Mouse (Mus musculus) E14TG2a.4 (cell line): ENCODE measurements around the gene Nprl3.
"Not testable (repeated sequence)": the region's sequence is repeated elsewhere in the genome, so short reads cannot be mapped to it uniquely, and the experiment has no call there.

Source experiments
- H3K27me3 ChIP-seq: 2 replicates; pipeline ENCODE4 v1.6.1; 2014; ENCODE audit warnings: low read length, control low read depth; ENCODE audit not compliant: insufficient read depth
- H3K36me3 ChIP-seq: 2 replicates; pipeline ENCODE4 v1.6.1; 2014; ENCODE audit warnings: low read length, control low read depth; ENCODE audit not compliant: insufficient read depth
- H3K4me1 ChIP-seq: replicated peaks from 2 replicates; pipeline ENCODE4 v1.6.1; 2014; ENCODE audit warnings: low read depth, low read length, control low read depth
- H3K4me3 ChIP-seq: replicated peaks from 2 replicates; pipeline ENCODE4 v1.5.1; 2014; ENCODE audit warnings: mild to moderate bottlenecking, low read length
- H3K9me3 ChIP-seq: 2 replicates; pipeline ENCODE4 v1.6.1; 2014; ENCODE audit warnings: low read length, control low read depth
- CTCF ChIP-seq: conservative IDR thresholded peaks from 2 replicates; pipeline ENCODE4 v1.5.1; 2014; ENCODE audit warnings: low read length
- NANOG ChIP-seq: IDR thresholded peaks from 2 replicates; pipeline ENCODE4 v1.6.1; 2014; ENCODE audit warnings: borderline replicate concordance, low read length, mixed read lengths
- POU5F1 ChIP-seq: IDR thresholded peaks from 2 replicates; pipeline ENCODE4 v1.6.1; 2014; ENCODE audit warnings: low read length, borderline replicate concordance

Gene Nprl3

GRCm38 (mm10) chr11:32286695-32287492, 19.4 kb upstream of the Nprl3 start, which contains the start of gene Hbq1b:
TSS of gene Hbq1b (plus strand) at chr11:32286965.
- not testable (repeated sequence) for H3K36me3 ChIP-seq, H3K9me3 ChIP-seq, H3K4me1 ChIP-seq
- H3K4me3 ChIP-seq = peak within 1 kb of the TSS; percentile 65
- peaks cover 31% of the 10 kb centered on the region for H3K27me3 ChIP-seq
- peak; percentile 48 for TF ChIP-seq CTCF

DNA sequence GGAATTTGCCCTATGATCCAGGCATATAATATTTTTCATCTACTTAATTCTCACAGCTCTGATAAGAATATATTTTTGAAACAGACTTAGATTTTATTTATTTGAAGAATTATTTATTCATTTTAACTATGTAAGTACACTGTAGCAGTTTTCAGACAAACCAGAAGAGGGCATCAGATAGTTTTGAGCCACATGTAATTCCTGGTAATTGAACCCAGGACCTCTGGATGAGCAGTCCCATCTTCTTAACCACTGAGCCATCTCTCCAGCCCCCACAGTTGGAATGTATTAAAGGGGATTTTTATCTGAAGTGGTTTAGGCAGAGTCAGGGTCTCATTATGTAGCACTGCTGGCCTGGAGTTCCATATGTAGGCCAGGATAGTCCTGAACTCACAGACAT, 18.4 kb upstream of the Nprl3 start:
- peaks cover 41% of the 10 kb centered on the region for H3K27me3 ChIP-seq
- H3K4me3 ChIP-seq, H3K4me1 ChIP-seq, H3K9me3 ChIP-seq, H3K36me3 ChIP-seq: not testable (repeated sequence)

DNA sequence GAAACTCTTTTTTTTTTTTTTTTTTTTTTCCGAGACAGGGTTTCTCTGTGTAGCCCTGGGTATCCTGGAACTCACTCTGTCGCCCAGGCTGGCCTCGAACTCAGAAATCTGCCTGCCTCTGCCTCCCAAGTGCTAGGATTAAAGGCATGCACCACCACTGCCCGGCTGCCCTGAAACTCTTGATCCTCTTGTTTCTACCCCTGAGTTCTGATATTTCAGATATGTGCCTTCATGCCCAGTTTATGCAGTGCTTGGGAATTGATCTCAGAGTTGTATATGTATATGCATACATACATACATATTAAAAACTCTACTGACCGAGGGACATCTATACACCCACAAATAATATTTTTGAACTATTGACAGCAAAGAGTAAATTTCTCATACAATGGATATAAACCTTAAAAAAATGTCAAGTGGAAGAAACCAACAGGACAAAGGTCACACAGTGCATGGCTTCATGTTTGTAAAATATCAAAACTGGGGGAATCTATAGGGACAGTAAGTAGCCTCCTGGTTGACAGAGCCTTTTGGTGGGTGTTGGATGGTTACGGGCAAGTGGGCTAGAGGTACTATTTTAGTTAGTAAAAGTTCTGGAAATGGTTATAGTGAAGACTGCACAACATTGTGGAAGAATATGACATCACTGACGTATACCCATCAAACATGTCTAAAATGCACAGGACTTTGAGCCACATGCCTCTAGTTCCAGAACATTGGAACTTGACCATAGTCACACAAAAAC, 17.7 kb upstream of the Nprl3 start:
- no peaks in the 10 kb centered on the region for H3K9me3 ChIP-seq
- H3K4me3 ChIP-seq = no peak overlapping the region
- H3K4me1 ChIP-seq = peaks cover 5% of the 10 kb centered on the region
- H3K27me3 ChIP-seq = peaks cover 48% of the 10 kb centered on the region
- TF ChIP-seq NANOG (no peak), POU5F1 (no peak), CTCF (no peak)
- no peaks in the 10 kb centered on the region for H3K36me3 ChIP-seq

DNA sequence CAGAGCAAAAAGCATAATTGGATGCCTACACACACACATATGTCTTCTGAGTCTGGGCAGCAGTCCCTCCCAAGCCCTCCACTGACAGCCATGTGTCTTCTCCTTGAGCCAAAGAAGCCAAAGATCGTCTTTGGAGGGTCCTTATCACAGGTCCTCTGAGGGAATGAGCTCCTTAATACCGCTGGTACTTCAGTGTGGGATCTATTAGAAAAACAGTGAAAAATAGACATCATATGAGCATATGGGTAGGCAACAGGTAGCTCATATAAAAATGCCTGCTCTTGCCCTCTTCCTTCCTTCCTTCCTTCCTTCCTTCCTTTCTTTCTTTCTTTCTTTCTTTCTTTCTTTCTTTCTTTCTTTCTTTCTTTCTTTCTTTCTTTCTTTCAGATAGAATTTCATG, 17.1 kb upstream of the Nprl3 start:
- not testable (repeated sequence) for H3K36me3 ChIP-seq, H3K4me3 ChIP-seq, H3K4me1 ChIP-seq, H3K9me3 ChIP-seq
- H3K27me3 ChIP-seq = peaks cover 53% of the 10 kb centered on the region

- H3K4me3 ChIP-seq, H3K36me3 ChIP-seq, H3K9me3 ChIP-seq: not testable (repeated sequence)
- peaks cover 55% of the 10 kb centered on the region for H3K27me3 ChIP-seq
- peaks cover 10% of the 10 kb centered on the region for H3K4me1 ChIP-seq
Observed at GRCm38 (mm10) chr11:32283091-32283777, 15.7 kb upstream of the Nprl3 start, which contains the start of gene Hba-a1. TSS of gene Hba-a1 (plus strand) at chr11:32283511.

DNA sequence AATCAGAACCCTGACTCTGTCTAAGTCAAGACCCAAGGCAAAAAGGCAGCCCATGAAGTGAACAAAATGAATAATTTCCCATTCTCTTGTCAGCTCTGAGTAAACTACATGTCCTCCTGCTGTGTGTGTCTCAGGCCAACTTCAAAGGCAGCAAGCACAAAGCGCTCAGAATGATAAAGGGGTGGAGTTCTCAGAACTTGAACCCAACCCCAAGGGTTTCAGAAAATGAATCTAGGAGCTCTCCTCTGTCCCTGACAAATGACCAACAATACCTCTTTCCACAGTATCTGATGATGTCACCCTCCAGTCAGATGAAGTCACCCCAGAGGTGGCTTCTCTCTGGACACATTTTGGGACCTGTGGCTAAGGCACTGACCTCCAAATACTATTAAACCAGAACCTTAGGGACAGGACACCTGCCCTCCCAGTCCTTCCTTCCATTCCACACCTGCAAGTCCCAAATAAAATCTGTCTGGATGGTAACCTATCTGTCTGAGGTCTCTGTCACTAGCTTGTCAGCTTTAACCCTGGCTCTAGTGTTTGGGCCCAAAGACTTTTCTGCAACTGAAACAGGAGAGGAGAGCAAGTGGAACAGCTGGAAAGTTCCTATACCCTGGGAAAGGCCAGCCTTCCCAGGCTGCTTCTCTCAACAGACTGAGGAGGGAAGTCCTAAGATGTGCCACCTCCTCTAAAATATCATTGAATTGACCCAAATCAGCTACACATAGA, 14.1 kb upstream of the Nprl3 start:
- TF ChIP-seq POU5F1 = no peak
- TF ChIP-seq CTCF = no peak
- no peak for TF ChIP-seq NANOG
- H3K9me3 ChIP-seq = no peaks in the 10 kb centered on the region
- peaks cover 14% of the 10 kb centered on the region for H3K4me1 ChIP-seq
- peaks cover 60% of the 10 kb centered on the region for H3K27me3 ChIP-seq
- no peak overlapping the region for H3K4me3 ChIP-seq
- no peaks in the 10 kb centered on the region for H3K36me3 ChIP-seq

DNA sequence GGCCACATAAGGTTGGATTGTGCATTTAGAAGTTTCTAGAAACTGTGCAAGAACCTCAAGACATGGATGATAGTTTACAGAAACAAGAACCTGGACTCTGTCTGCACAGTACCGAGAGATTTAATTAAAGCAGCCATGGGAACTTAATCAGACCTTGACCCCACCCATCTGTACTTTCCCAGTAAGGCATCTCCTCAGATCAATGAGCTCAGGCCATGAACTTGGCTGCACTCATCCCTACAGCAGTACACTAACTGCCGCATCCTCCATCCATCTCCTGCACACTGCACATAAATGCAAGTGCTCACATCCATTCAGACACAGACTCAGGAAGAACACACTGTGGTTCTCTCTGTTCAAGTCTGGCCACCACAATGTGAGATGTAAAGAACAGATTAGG, 13.1 kb upstream of the Nprl3 start:
- peaks cover 14% of the 10 kb centered on the region for H3K4me1 ChIP-seq
- H3K36me3 ChIP-seq = no peaks in the 10 kb centered on the region
- H3K4me3 ChIP-seq = no peak overlapping the region
- H3K9me3 ChIP-seq = no peaks in the 10 kb centered on the region
- TF ChIP-seq NANOG = no peak
- TF ChIP-seq POU5F1 = no peak
- no peak for TF ChIP-seq CTCF
- H3K27me3 ChIP-seq = peaks cover 67% of the 10 kb centered on the region

GRCm38 (mm10) chr11:32278458-32278957, 11.0 kb upstream of the Nprl3 start:
- H3K9me3 ChIP-seq = no peaks in the 10 kb centered on the region
- H3K27me3 ChIP-seq = peaks cover 74% of the 10 kb centered on the region
- H3K4me1 ChIP-seq = peaks cover 14% of the 10 kb centered on the region
- H3K4me3 ChIP-seq = no peak overlapping the region; the same call in 1 of the 2 replicates
- H3K36me3 ChIP-seq = no peaks in the 10 kb centered on the region
- TF ChIP-seq POU5F1 (no peak), CTCF (no peak), NANOG (no peak)
